Mouse (Mus musculus) liver, embryonic 14.5 days (tissue): ENCODE data around the gene Fgd4. TPM values are rescaled to one million over a fixed set of nuclear protein-coding genes. Genes with fewer than 3 reads are reported as not detected.
"Not testable (repeated sequence)": the region's sequence is repeated elsewhere in the genome, so short reads cannot be mapped to it uniquely, and the experiment has no call there.

ENCODE experiments used
- ATAC-seq: fragments of 200-750 bp; cut with Nextera tagmentation; 2 replicates; pipeline ENCODE4 v1.8.0; 2017; ENCODE audit warnings: moderate number of reproducible peaks, mild to moderate bottlenecking, moderate library complexity; ENCODE audit not compliant: insufficient read depth
- DNase-seq, 3 experiments: peaks; one replicate each; pipeline ENCODE4 v3.0.0-alpha.2; 2012 to 2013; ENCODE audit warnings: low read depth in 3 of 3, low spot score in 3 of 3
- H3K27ac ChIP-seq: fragments of 300-500 bp; sonication (generic); 2 replicates; pipeline ENCODE4 v1.5.1; 2014; ENCODE audit warnings: moderate library complexity, mild to moderate bottlenecking, control low read depth, inconsistent platforms
- H3K27me3 ChIP-seq: fragments of 300-500 bp; sonication (generic); 2 replicates; pipeline ENCODE4 v1.6.1; 2014; ENCODE audit warnings: mild to moderate bottlenecking, low read length, moderate library complexity; ENCODE audit not compliant: control insufficient read depth, insufficient read depth
- H3K36me3 ChIP-seq: fragments of 300-500 bp; sonication (generic); replicated peaks from 2 replicates; pipeline ENCODE4 v1.6.1; 2014; ENCODE audit warnings: low read depth; ENCODE audit not compliant: control insufficient read depth, insufficient read depth
- H3K4me1 ChIP-seq, 2 experiments: fragments of 200-500 bp in 1 of 2; fragments of 300-500 bp in 1 of 2; sonication (generic) in 1 of 2; replicated peaks; 2 replicates each; pipeline ENCODE4 v1.6.1; 2012 to 2014; ENCODE audit warnings: antibody characterized with exemption in 1 of 2, inconsistent platforms in 1 of 2, low read length in 1 of 2; ENCODE audit not compliant: control insufficient read depth in 2 of 2, insufficient read depth in 2 of 2
- H3K4me2 ChIP-seq: fragments of 300-500 bp; sonication (generic); 2 replicates; pipeline ENCODE4 v1.6.1; 2014; ENCODE audit warnings: low read depth, mild to moderate bottlenecking, control low read depth, moderate library complexity
- H3K4me3 ChIP-seq, 2 experiments: fragments of 200-500 bp in 1 of 2; fragments of 300-500 bp in 1 of 2; sonication (generic) in 1 of 2; 2 replicates each; pipeline ENCODE4 v1.5.1; 2012 to 2014; ENCODE audit warnings: low read depth in 2 of 2, low read length in 2 of 2, mild to moderate bottlenecking in 2 of 2, control low read depth in 1 of 2, inconsistent platforms in 1 of 2, moderate library complexity in 1 of 2; ENCODE audit not compliant: insufficient read depth in 1 of 2
- H3K9ac ChIP-seq: fragments of 300-500 bp; sonication (generic); replicated peaks from 2 replicates; pipeline ENCODE4 v1.6.1; 2014; ENCODE audit warnings: mild to moderate bottlenecking, control low read depth, moderate library complexity
- H3K9me3 ChIP-seq: fragments of 300-500 bp; sonication (generic); 2 replicates; pipeline ENCODE4 v1.6.1; 2016; ENCODE audit warnings: low read length, mixed read lengths; ENCODE audit not compliant: control insufficient read depth
- CTCF ChIP-seq: IDR thresholded peaks from 2 replicates; pipeline ENCODE4 v1.5.1; 2016; ENCODE audit warnings: antibody characterized with exemption, low read depth, control low read depth
- EP300 ChIP-seq: IDR thresholded peaks from 2 replicates; pipeline ENCODE4 v1.6.1; 2016; ENCODE audit warnings: antibody characterized with exemption, low read depth
- WGBS: fragments of 180-500 bp; shearing (Covaris S2); extraction: QIAGEN DNeasy Blood & Tissue Kit; methylation state at CpG from one replicate; pipeline ENCODE4 v1.1.7; 2014; ENCODE audit not compliant: insufficient replicate concordance; 5-methylcytosine and 5-hydroxymethylcytosine counted together
- polyA plus RNA-seq, 2 experiments: library from polyadenylated mRNA; depleted of rRNA in 1 of 2; stranded (reverse) in 1 of 2; unstranded in 1 of 2; fragments of >200 nt; fragmentation: Nextera tagmentation in 1 of 2; extraction: Ambion mirVana in 1 of 2; gene quantifications; 2 replicates each; pipeline versions ENCODE4 v1.2.1 to v1.2.3; 2012 to 2014

Gene Fgd4
- polyA plus RNA-seq, 2 experiments, result 0.75 to 1.7 TPM

- Histone ChIP-seq H3K9ac (no peak overlapping the region), H3K27ac (no peak overlapping the region), H3K27me3 (no peaks in the 10 kb centered on the region), H3K4me3 (no peak overlapping the region), H3K9me3 (no peaks in the 10 kb centered on the region), H3K4me2 (no peak overlapping the region), H3K36me3 (no peaks in the 10 kb centered on the region), H3K4me1 (no peaks in the 10 kb centered on the region; a peak in 1 of 4 replicates)
- TF ChIP-seq EP300 (no peak), CTCF (no peak)
- DNase-seq, result no peak
- no peak for ATAC-seq
- WGBS, result 65% methylated on average over 8 of the region's 8 CpGs
Measured at GRCm38 (mm10) chr16:16527267-16527666, 73.1 kb downstream of the Fgd4 start.

- Histone ChIP-seq H3K4me3 (no peak overlapping the region), H3K27me3 (no peaks in the 10 kb centered on the region), H3K4me2 (0 out of 2 replicates have a peak overlapping the region, but pooled peaks have one; percentile 11), H3K4me1 (no peaks in the 10 kb centered on the region; a peak in 1 of 4 replicates), H3K27ac (no peak overlapping the region), H3K36me3 (no peaks in the 10 kb centered on the region), H3K9me3 (no peaks in the 10 kb centered on the region), H3K9ac (no peak overlapping the region)
- TF ChIP-seq CTCF (no peak), EP300 (no peak)
- ATAC-seq, result no peak
- 47% methylated on average over 6 of the region's 6 CpGs for WGBS
- DNase-seq, result no peak
Measured at GRCm38 (mm10) chr16:16526741-16527105, 73.6 kb downstream of the Fgd4 start.

- TF ChIP-seq CTCF (no peak), EP300 (no peak)
- Histone ChIP-seq H3K27me3 (no peaks in the 10 kb centered on the region), H3K4me3 (no peak overlapping the region), H3K36me3 (no peaks in the 10 kb centered on the region), H3K27ac (no peak overlapping the region), H3K4me1 (no peaks in the 10 kb centered on the region; a peak in 1 of 4 replicates), H3K4me2 (peak overlapping the region; percentile 11; the same call in 1 of the 2 replicates), H3K9ac (no peak overlapping the region), H3K9me3 (no peaks in the 10 kb centered on the region)
- DNase-seq (no peak), ATAC-seq (no peak)
- 66% methylated on average over 6 of the region's 6 CpGs for whole genome bisulfite sequencing
Measured at GRCm38 (mm10) chr16:16526097-16526740, 74.1 kb downstream of the Fgd4 start.

- ATAC-seq (no peak), DNase-seq (no peak)
- H3K4me3 ChIP-seq, result no peak overlapping the region
- no peak overlapping the region for H3K9ac ChIP-seq
- no peaks in the 10 kb centered on the region for H3K27me3 ChIP-seq
- no peaks in the 10 kb centered on the region for H3K9me3 ChIP-seq
- 43% methylated on average over 3 of the region's 3 CpGs for WGBS
- no peak overlapping the region for H3K4me2 ChIP-seq
- H3K4me1 ChIP-seq, result no peaks in the 10 kb centered on the region; a peak in 1 of 4 replicates
- no peaks in the 10 kb centered on the region for H3K36me3 ChIP-seq
- TF ChIP-seq CTCF, result no peak
- TF ChIP-seq EP300, result no peak
- H3K27ac ChIP-seq, result no peak overlapping the region
Measured at GRCm38 (mm10) chr16:16525266-16525904, 75.0 kb downstream of the Fgd4 start.

GRCm38 (mm10) chr16:16523632-16524031 is 76.7 kb downstream of the Fgd4 start:
- TF ChIP-seq CTCF (no peak), EP300 (no peak)
- no peak overlapping the region for H3K27ac ChIP-seq
- H3K9me3 ChIP-seq, result no peaks in the 10 kb centered on the region
- H3K4me1 ChIP-seq, result no peaks in the 10 kb centered on the region; a peak in 1 of 4 replicates
- no peak overlapping the region for H3K4me2 ChIP-seq
- no peak overlapping the region for H3K9ac ChIP-seq
- ATAC-seq (no peak), DNase-seq (no peak)
- H3K4me3 ChIP-seq, result no peak overlapping the region
- 63% methylated on average over 2 of the region's 2 CpGs for whole genome bisulfite sequencing
- H3K27me3 ChIP-seq, result no peaks in the 10 kb centered on the region
- H3K36me3 ChIP-seq, result no peaks in the 10 kb centered on the region

- not testable (repeated sequence) for H3K36me3 ChIP-seq, H3K27me3 ChIP-seq, H3K9me3 ChIP-seq, H3K27ac ChIP-seq, DNase-seq, H3K4me3 ChIP-seq, H3K4me2 ChIP-seq, H3K9ac ChIP-seq, H3K4me1 ChIP-seq, ATAC-seq
- WGBS, result 73% methylated on average over 2 of the region's 2 CpGs
Measured at GRCm38 (mm10) chr16:16522869-16523268, 77.5 kb downstream of the Fgd4 start.
